Mouse (Mus musculus): ENCODE measurements around the gene 4933405L10Rik.

The 4933405L10Rik gene

GRCm38 (mm10) chr8:105707498-105708403, at the start of gene 4933405L10Rik, which contains the start of gene Enkd1:
Gene 4933405L10Rik, plus strand, starts transcription at chr8:105707655.
Gene Enkd1, minus strand, starts transcription at chr8:105708210.
- DNase-seq = peak; percentile 83 to 87

- DNase-seq = peak in 1 of 2 experiments; percentile 38
These were observed 46.3 kb upstream of the 4933405L10Rik start for GRCm38 (mm10) chr8:105661167-105661566.

- DNase-seq = no peak
These were observed 29.6 kb upstream of the 4933405L10Rik start for GRCm38 (mm10) chr8:105677891-105678290.

GRCm38 (mm10) chr8:105685325-105685724, 22.1 kb upstream of the 4933405L10Rik start:
- no peak for DNase-seq

- DNase-seq = peak; percentile 60 to 73
These were observed 21.6 kb upstream of the 4933405L10Rik start, which contains the start of gene Carmil2 for GRCm38 (mm10) chr8:105685796-105686308. Gene Carmil2, plus strand, starts transcription at chr8:105686274.

GRCm38 (mm10) chr8:105686551-105686950, 20.9 kb upstream of the 4933405L10Rik start:
- DNase-seq = no peak

GRCm38 (mm10) chr8:105687512-105687911, 19.9 kb upstream of the 4933405L10Rik start:
- DNase-seq = no peak

GRCm38 (mm10) chr8:105688242-105688752, 19.2 kb upstream of the 4933405L10Rik start:
- DNase-seq = no peak

- DNase-seq = no peak
These were observed 18.0 kb upstream of the 4933405L10Rik start for GRCm38 (mm10) chr8:105689256-105689982.

GRCm38 (mm10) chr8:105689983-105690360, 17.5 kb upstream of the 4933405L10Rik start:
- DNase-seq = no peak

GRCm38 (mm10) chr8:105690978-105691377, 16.5 kb upstream of the 4933405L10Rik start:
- no peak for DNase-seq

- peak in 1 of 2 experiments; percentile 22 for DNase-seq
These were observed 14.8 kb upstream of the 4933405L10Rik start for GRCm38 (mm10) chr8:105692449-105693182.

- DNase-seq = peak; percentile 90 to 94
These were observed 13.8 kb upstream of the 4933405L10Rik start for GRCm38 (mm10) chr8:105693648-105694047.

GRCm38 (mm10) chr8:105694051-105694799, 13.2 kb upstream of the 4933405L10Rik start:
- peak; percentile 77 to 78 for DNase-seq

GRCm38 (mm10) chr8:105695080-105695780, 12.2 kb upstream of the 4933405L10Rik start:
- DNase-seq = peak; percentile 45 to 52

- peak in 1 of 2 experiments; percentile 27 for DNase-seq
These were observed 10.2 kb upstream of the 4933405L10Rik start for GRCm38 (mm10) chr8:105697196-105697780.

- no peak for DNase-seq
These were observed 8.7 kb upstream of the 4933405L10Rik start for GRCm38 (mm10) chr8:105698734-105699133.

- DNase-seq = no peak
These were observed 7.8 kb upstream of the 4933405L10Rik start for GRCm38 (mm10) chr8:105699488-105700215.

GRCm38 (mm10) chr8:105700566-105700965, 6.9 kb upstream of the 4933405L10Rik start:
- DNase-seq = peak in 1 of 2 experiments; percentile 71

Measured in cerebellum, postnatal 25 days (tissue).